Mouse (Mus musculus) stomach, postnatal 0 days (tissue): ENCODE results near the gene Tmem42. TPM values are rescaled to one million over a fixed set of nuclear protein-coding genes. Genes with fewer than 3 reads are reported as not detected.
A peak's percentile ranks its signal among the peaks of the same experiment; 100 is the strongest.

ENCODE experiments used
- ATAC-seq: fragments of 200-750 bp; cut with Nextera tagmentation; 2 replicates; pipeline ENCODE4 v1.8.0; 2017; ENCODE audit not compliant: low FRiP score, low TSS enrichment
- DNase-seq: peaks from one replicate; pipeline ENCODE4 v3.0.0-alpha.2; 2016; ENCODE audit warnings: low spot score
- H3K27ac ChIP-seq: fragments of 300-500 bp; sonication (generic); replicated peaks from 2 replicates; pipeline ENCODE4 v1.5.1; 2014; ENCODE audit warnings: mild to moderate bottlenecking, control low read depth
- H3K27me3 ChIP-seq: fragments of 300-500 bp; sonication (generic); 2 replicates; pipeline ENCODE4 v1.6.1; 2014; ENCODE audit warnings: low read length; ENCODE audit not compliant: control insufficient read depth, insufficient read depth
- H3K36me3 ChIP-seq: fragments of 300-500 bp; sonication (generic); 2 replicates; pipeline ENCODE4 v1.6.1; 2014; ENCODE audit warnings: low read length, mixed read lengths; ENCODE audit not compliant: control insufficient read depth, insufficient read depth
- H3K4me1 ChIP-seq: fragments of 300-500 bp; sonication (generic); replicated peaks from 2 replicates; pipeline ENCODE4 v1.6.1; 2014; ENCODE audit warnings: antibody characterized with exemption; ENCODE audit not compliant: control insufficient read depth, insufficient read depth
- H3K4me2 ChIP-seq: fragments of 300-500 bp; sonication (generic); replicated peaks from 2 replicates; pipeline ENCODE4 v1.6.1; 2014; ENCODE audit warnings: low read depth, mild to moderate bottlenecking, control low read depth, moderate library complexity
- H3K4me3 ChIP-seq: fragments of 300-500 bp; sonication (generic); 2 replicates; pipeline ENCODE4 v1.5.1; 2014; ENCODE audit warnings: low read depth, low read length, control low read depth
- H3K9ac ChIP-seq: fragments of 300-500 bp; sonication (generic); 2 replicates; pipeline ENCODE4 v1.6.1; 2014; ENCODE audit warnings: mild to moderate bottlenecking, low read length, control low read depth, mixed read lengths
- H3K9me3 ChIP-seq: fragments of 300-500 bp; sonication (generic); 2 replicates; pipeline ENCODE4 v1.6.1; 2016; ENCODE audit warnings: low read length; ENCODE audit not compliant: control insufficient read depth
- CTCF ChIP-seq: IDR thresholded peaks from 2 replicates; pipeline ENCODE4 v1.5.1; 2016; ENCODE audit warnings: antibody characterized with exemption, low read depth, mild to moderate bottlenecking, moderate library complexity
- EP300 ChIP-seq: optimal IDR thresholded peaks from 2 replicates; pipeline ENCODE3; 2016; ENCODE audit warnings: antibody characterized with exemption
- WGBS: fragments of 180-500 bp; shearing (Covaris S2); extraction: QIAGEN DNeasy Blood & Tissue Kit; methylation state at CpG from one replicate; pipeline ENCODE4 v1.1.7; 2014; 5-methylcytosine and 5-hydroxymethylcytosine counted together
- polyA plus RNA-seq: library from polyadenylated mRNA; unstranded; fragments of >200 nt; fragmentation: Nextera tagmentation; extraction: Ambion mirVana; gene quantifications from 2 replicates; pipeline ENCODE4 v1.2.1, GENCODE M21; 2015

Tmem42 gene
- polyA plus RNA-seq, 1 experiment from 2014 or later = 30.1 TPM

GRCm38 (mm10) chr9:123021636-123022379 lies 682 bp downstream of the Tmem42 start:
- H3K4me3 ChIP-seq = peak overlapping the region; percentile 68
- DNase-seq (no peak), ATAC-seq (no peak; the same call in 1 of the 2 replicates)
- H3K4me1 ChIP-seq = no peaks in the 10 kb centered on the region; the same call in 1 of the 2 replicates
- H3K9ac ChIP-seq = no peak overlapping the region
- no peaks in the 10 kb centered on the region for H3K9me3 ChIP-seq
- no peaks in the 10 kb centered on the region for H3K36me3 ChIP-seq
- H3K4me2 ChIP-seq = peak overlapping the region; percentile 63
- WGBS = 32% methylated on average over 18 of the region's 24 CpGs
- no peak overlapping the region for H3K27ac ChIP-seq
- no peak for TF ChIP-seq EP300
- TF ChIP-seq CTCF = peak; percentile 23; the same call in 1 of the 2 replicates
- no peaks in the 10 kb centered on the region for H3K27me3 ChIP-seq

DNA sequence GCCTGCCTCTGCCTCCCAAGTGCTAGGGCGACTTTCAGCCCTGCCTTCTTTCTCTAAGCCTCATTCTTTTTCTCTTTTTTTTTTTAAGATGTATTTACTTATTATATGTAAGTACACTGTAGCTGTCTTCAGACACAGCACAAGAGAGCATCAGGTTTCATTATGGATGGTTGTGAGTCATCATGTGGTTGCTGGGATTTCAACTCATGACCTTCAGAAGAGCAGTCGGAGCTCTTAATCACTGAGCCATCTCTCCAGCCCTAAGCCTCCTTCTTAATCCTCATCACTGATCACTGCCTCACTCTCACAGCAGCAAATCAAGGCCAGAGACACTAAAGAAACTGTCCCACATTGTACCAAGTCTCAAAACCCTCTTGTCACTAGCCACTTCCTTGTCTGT lies 3.1 kb downstream of the Tmem42 start:
- ATAC-seq = no peak
- no peak for DNase-seq
- H3K27ac ChIP-seq = no peak overlapping the region
- no peaks in the 10 kb centered on the region for H3K27me3 ChIP-seq
- no peaks in the 10 kb centered on the region for H3K9me3 ChIP-seq
- H3K4me3 ChIP-seq = no peak overlapping the region
- H3K9ac ChIP-seq = no peak overlapping the region
- H3K4me1 ChIP-seq = no peaks in the 10 kb centered on the region; the same call in 1 of the 2 replicates
- TF ChIP-seq CTCF (no peak), EP300 (no peak)
- H3K4me2 ChIP-seq = no peak overlapping the region
- no peaks in the 10 kb centered on the region for H3K36me3 ChIP-seq
- 74% methylated on average over 2 of the region's 2 CpGs for WGBS

DNA sequence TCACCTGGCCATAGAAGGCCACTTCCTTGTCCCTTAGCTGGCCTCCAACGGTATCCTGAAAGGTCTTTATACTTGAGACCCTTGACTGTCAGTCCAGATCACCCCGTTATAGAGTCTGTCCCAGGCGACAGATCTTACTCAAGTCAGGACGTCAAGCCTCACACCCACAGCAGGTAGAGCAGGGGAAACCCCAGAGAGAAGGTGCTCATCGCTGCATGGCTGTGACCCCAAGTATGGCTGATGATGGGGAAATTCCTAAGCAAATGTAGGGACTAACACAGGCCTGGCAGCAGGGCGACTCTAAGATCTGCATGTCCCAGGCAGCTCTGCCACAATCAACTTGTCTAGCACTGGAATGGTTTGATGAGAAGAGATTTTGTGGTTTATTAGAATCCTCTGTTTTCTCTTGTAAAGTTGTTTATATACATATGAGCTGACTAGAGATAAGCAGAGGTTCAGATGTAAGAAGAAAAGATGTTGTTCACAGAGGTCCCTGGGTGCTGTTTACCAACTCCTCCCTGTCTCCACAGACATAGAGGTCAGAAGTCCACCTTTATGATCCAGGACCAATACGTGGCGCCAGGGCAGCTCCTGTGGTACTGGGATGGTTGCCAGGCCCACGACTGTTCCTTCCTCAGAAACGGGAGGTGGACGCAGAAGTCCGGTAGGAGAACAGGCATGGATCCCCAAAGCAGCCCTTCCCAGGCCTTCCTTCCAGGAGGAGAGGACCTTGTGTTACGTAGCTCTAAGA lies 10.5 kb downstream of the Tmem42 start:
- no peak overlapping the region for H3K4me3 ChIP-seq
- H3K9ac ChIP-seq = no peak overlapping the region
- H3K27me3 ChIP-seq = no peaks in the 10 kb centered on the region
- H3K4me1 ChIP-seq = no peaks in the 10 kb centered on the region
- no peaks in the 10 kb centered on the region for H3K36me3 ChIP-seq
- ATAC-seq = 0 out of 2 replicates have a peak, but pooled peaks have one; percentile 51
- no peak overlapping the region for H3K27ac ChIP-seq
- H3K4me2 ChIP-seq = no peak overlapping the region
- TF ChIP-seq EP300 (no peak), CTCF (no peak)
- no peaks in the 10 kb centered on the region for H3K9me3 ChIP-seq
- 63% methylated on average over 13 of the region's 13 CpGs for WGBS
- peak; percentile 33 for DNase-seq

GRCm38 (mm10) chr9:123034426-123034825 lies 13.3 kb downstream of the Tmem42 start, which contains the start of gene Tgm4:
Gene Tgm4 (plus strand): TSS chr9:123034726.
- H3K4me2 ChIP-seq = no peak within 1 kb of the TSS
- ATAC-seq (no peak), DNase-seq (no peak)
- no peak within 1 kb of the TSS for H3K4me3 ChIP-seq
- TF ChIP-seq CTCF = no peak
- TF ChIP-seq EP300 = no peak
- H3K9me3 ChIP-seq = no peaks in the 10 kb centered on the region
- WGBS = 78% methylated on average over 4 of the region's 4 CpGs
- H3K4me1 ChIP-seq = no peaks in the 10 kb centered on the region
- no peaks in the 10 kb centered on the region for H3K36me3 ChIP-seq
- H3K27ac ChIP-seq = no peak within 1 kb of the TSS
- no peaks in the 10 kb centered on the region for H3K27me3 ChIP-seq
- H3K9ac ChIP-seq = no peak within 1 kb of the TSS

DNA sequence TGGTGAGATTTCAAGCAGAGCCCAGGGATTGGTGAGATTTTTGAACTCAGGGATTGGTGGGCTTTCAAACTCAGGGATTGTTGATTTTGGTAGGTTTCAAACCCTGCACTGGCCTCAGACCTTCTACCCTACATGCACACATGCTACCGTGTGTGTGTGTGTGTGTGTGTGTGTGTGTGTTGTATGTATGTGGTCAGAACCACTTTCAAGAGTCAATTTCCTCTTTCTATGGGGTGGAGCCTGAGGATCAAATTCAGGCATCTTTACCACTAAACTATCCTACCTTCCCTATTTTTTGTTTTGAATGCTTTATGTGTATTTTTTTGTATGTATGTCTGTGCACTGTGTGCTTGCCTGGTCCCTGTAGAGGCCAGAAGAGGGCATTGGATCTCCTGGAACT lies 26.5 kb downstream of the Tmem42 start:
- Histone ChIP-seq H3K36me3 (no peaks in the 10 kb centered on the region), H3K4me3 (no peak overlapping the region), H3K27ac (no peak overlapping the region), H3K9me3 (no peaks in the 10 kb centered on the region), H3K27me3 (no peaks in the 10 kb centered on the region), H3K9ac (no peak overlapping the region), H3K4me1 (no peaks in the 10 kb centered on the region), H3K4me2 (no peak overlapping the region)
- no peak for ATAC-seq
- TF ChIP-seq CTCF (no peak), EP300 (no peak)
- no peak for DNase-seq
- 92% methylated on average over 1 of the region's 1 CpGs for WGBS
